Mouse (Mus musculus): ENCODE results near the gene Msh3. TPM values are rescaled to one million over a fixed set of nuclear protein-coding genes. Genes with fewer than 3 reads are reported as not detected.

Gene Msh3
- polyA plus RNA-seq, 1 experiment: 35.5 TPM

GRCm38 (mm10) chr13:92296490-92296889 is 58.3 kb downstream of the Msh3 start:
- no peaks in the 10 kb centered on the region; the same call in 1 of the 2 replicates for H3K4me1 ChIP-seq (ENCODE audit: control insufficient read depth, insufficient read depth, low read length)
- H3K4me3 ChIP-seq (replicated peaks; ENCODE audit: control insufficient read depth, low read depth, low read length): no peak overlapping the region
- no peak for TF ChIP-seq CTCF (IDR thresholded peaks at IDR 0.05; ENCODE audit: control insufficient read depth, insufficient read depth, low read length)
- no peak for TF ChIP-seq POLR2A (IDR thresholded peaks at IDR 0.05; ENCODE audit: borderline replicate concordance, control insufficient read depth, low read depth, low read length)
- H3K27ac ChIP-seq (ENCODE audit: control insufficient read depth, insufficient read depth, low read depth, low read length, poor library complexity): no peak overlapping the region
- 91% methylated on average over 4 of the region's 4 CpGs for WGBS

GRCm38 (mm10) chr13:92293883-92294282 is 60.9 kb downstream of the Msh3 start:
- Histone ChIP-seq H3K4me1 (ENCODE audit: control insufficient read depth, insufficient read depth, low read length) (no peaks in the 10 kb centered on the region; the same call in 1 of the 2 replicates), H3K27ac (ENCODE audit: control insufficient read depth, insufficient read depth, low read depth, low read length, poor library complexity) (no peak overlapping the region), H3K4me3 (replicated peaks; ENCODE audit: control insufficient read depth, low read depth, low read length) (no peak overlapping the region)
- WGBS: 50% methylated on average over 5 of the region's 5 CpGs
- TF ChIP-seq POLR2A (IDR thresholded peaks at IDR 0.05; ENCODE audit: borderline replicate concordance, control insufficient read depth, low read depth, low read length): no peak
- TF ChIP-seq CTCF (IDR thresholded peaks at IDR 0.05; ENCODE audit: control insufficient read depth, insufficient read depth, low read length): no peak

- TF ChIP-seq CTCF (IDR thresholded peaks at IDR 0.05; ENCODE audit: control insufficient read depth, insufficient read depth, low read length) (no peak), POLR2A (IDR thresholded peaks at IDR 0.05; ENCODE audit: borderline replicate concordance, control insufficient read depth, low read depth, low read length) (no peak)
- Histone ChIP-seq H3K4me3 (replicated peaks; ENCODE audit: control insufficient read depth, low read depth, low read length) (no peak overlapping the region), H3K4me1 (ENCODE audit: control insufficient read depth, insufficient read depth, low read length) (no peaks in the 10 kb centered on the region; the same call in 1 of the 2 replicates), H3K27ac (ENCODE audit: control insufficient read depth, insufficient read depth, low read depth, low read length, poor library complexity) (no peak overlapping the region)
- 83% methylated on average over 4 of the region's 4 CpGs for WGBS
These were observed 63.2 kb downstream of the Msh3 start for GRCm38 (mm10) chr13:92291605-92292004.

- 71% methylated on average over 2 of the region's 2 CpGs for WGBS
These were observed 77.8 kb downstream of the Msh3 start for GRCm38 (mm10) chr13:92277027-92277426.

GRCm38 (mm10) chr13:92275292-92275691 is 79.5 kb downstream of the Msh3 start:
- no peak overlapping the region for H3K27ac ChIP-seq (ENCODE audit: control insufficient read depth, insufficient read depth, low read depth, low read length, poor library complexity)
- 83% methylated on average over 9 of the region's 9 CpGs for WGBS
- no peak overlapping the region for H3K4me3 ChIP-seq (replicated peaks; ENCODE audit: control insufficient read depth, low read depth, low read length)
- no peaks in the 10 kb centered on the region; the same call in 1 of the 2 replicates for H3K4me1 ChIP-seq (ENCODE audit: control insufficient read depth, insufficient read depth, low read length)
- no peak for TF ChIP-seq POLR2A (IDR thresholded peaks at IDR 0.05; ENCODE audit: borderline replicate concordance, control insufficient read depth, low read depth, low read length)
- TF ChIP-seq CTCF (IDR thresholded peaks at IDR 0.05; ENCODE audit: control insufficient read depth, insufficient read depth, low read length): no peak

More at GRCm38 (mm10) chr13:92277027-92277426, 77.8 kb downstream of the Msh3 start:
- Histone ChIP-seq H3K4me3 (replicated peaks; ENCODE audit: control insufficient read depth, low read depth, low read length) (no peak overlapping the region), H3K4me1 (ENCODE audit: control insufficient read depth, insufficient read depth, low read length) (no peaks in the 10 kb centered on the region; the same call in 1 of the 2 replicates), H3K27ac (ENCODE audit: control insufficient read depth, insufficient read depth, low read depth, low read length, poor library complexity) (no peak overlapping the region)
- no peak for TF ChIP-seq POLR2A (IDR thresholded peaks at IDR 0.05; ENCODE audit: borderline replicate concordance, control insufficient read depth, low read depth, low read length)
- no peak for TF ChIP-seq CTCF (IDR thresholded peaks at IDR 0.05; ENCODE audit: control insufficient read depth, insufficient read depth, low read length)

GRCm38 (mm10) chr13:92274274-92275198 is 80.3 kb downstream of the Msh3 start:
- H3K4me1 ChIP-seq (ENCODE audit: control insufficient read depth, insufficient read depth, low read length): no peaks in the 10 kb centered on the region; the same call in 1 of the 2 replicates
- no peak overlapping the region for H3K27ac ChIP-seq (ENCODE audit: control insufficient read depth, insufficient read depth, low read depth, low read length, poor library complexity)
- H3K4me3 ChIP-seq (replicated peaks; ENCODE audit: control insufficient read depth, low read depth, low read length): no peak overlapping the region
- TF ChIP-seq POLR2A (IDR thresholded peaks at IDR 0.05; ENCODE audit: borderline replicate concordance, control insufficient read depth, low read depth, low read length): no peak
- no peak for TF ChIP-seq CTCF (IDR thresholded peaks at IDR 0.05; ENCODE audit: control insufficient read depth, insufficient read depth, low read length)
- 10% methylated on average over 14 of the region's 14 CpGs for WGBS

GRCm38 (mm10) chr13:92267076-92267475 is 87.7 kb downstream of the Msh3 start:
- TF ChIP-seq POLR2A (IDR thresholded peaks at IDR 0.05; ENCODE audit: borderline replicate concordance, control insufficient read depth, low read depth, low read length) (no peak), CTCF (IDR thresholded peaks at IDR 0.05; ENCODE audit: control insufficient read depth, insufficient read depth, low read length) (0 out of 2 replicates have a peak, but pooled peaks have one; percentile 9)
- Histone ChIP-seq H3K4me1 (ENCODE audit: control insufficient read depth, insufficient read depth, low read length) (no peaks in the 10 kb centered on the region), H3K4me3 (replicated peaks; ENCODE audit: control insufficient read depth, low read depth, low read length) (no peak overlapping the region), H3K27ac (ENCODE audit: control insufficient read depth, insufficient read depth, low read depth, low read length, poor library complexity) (no peak overlapping the region)
- WGBS: 34% methylated on average over 3 of the region's 3 CpGs

- 89% methylated on average over 6 of the region's 6 CpGs for WGBS
- Histone ChIP-seq H3K4me3 (replicated peaks; ENCODE audit: control insufficient read depth, low read depth, low read length) (no peak overlapping the region), H3K4me1 (ENCODE audit: control insufficient read depth, insufficient read depth, low read length) (no peaks in the 10 kb centered on the region), H3K27ac (ENCODE audit: control insufficient read depth, insufficient read depth, low read depth, low read length, poor library complexity) (no peak overlapping the region)
- TF ChIP-seq CTCF (IDR thresholded peaks at IDR 0.05; ENCODE audit: control insufficient read depth, insufficient read depth, low read length): no peak
- TF ChIP-seq POLR2A (IDR thresholded peaks at IDR 0.05; ENCODE audit: borderline replicate concordance, control insufficient read depth, low read depth, low read length): no peak
These were observed 91.2 kb downstream of the Msh3 start for GRCm38 (mm10) chr13:92263566-92263965.

Measured in bone marrow, adult 2 months (tissue).